Mouse (Mus musculus) cerebellum, postnatal 25 days (tissue): ENCODE results near the gene Gm43064.
"Not testable (repeated sequence)": the region's sequence is repeated elsewhere in the genome, so short reads cannot be mapped to it uniquely, and the experiment has no call there.

Source experiments
- DNase-seq, 2 experiments: peaks; one replicate each; pipeline ENCODE4 v3.0.0; 2021; ENCODE audit warnings: mixed read lengths in 2 of 2

The Gm43064 gene

DNA sequence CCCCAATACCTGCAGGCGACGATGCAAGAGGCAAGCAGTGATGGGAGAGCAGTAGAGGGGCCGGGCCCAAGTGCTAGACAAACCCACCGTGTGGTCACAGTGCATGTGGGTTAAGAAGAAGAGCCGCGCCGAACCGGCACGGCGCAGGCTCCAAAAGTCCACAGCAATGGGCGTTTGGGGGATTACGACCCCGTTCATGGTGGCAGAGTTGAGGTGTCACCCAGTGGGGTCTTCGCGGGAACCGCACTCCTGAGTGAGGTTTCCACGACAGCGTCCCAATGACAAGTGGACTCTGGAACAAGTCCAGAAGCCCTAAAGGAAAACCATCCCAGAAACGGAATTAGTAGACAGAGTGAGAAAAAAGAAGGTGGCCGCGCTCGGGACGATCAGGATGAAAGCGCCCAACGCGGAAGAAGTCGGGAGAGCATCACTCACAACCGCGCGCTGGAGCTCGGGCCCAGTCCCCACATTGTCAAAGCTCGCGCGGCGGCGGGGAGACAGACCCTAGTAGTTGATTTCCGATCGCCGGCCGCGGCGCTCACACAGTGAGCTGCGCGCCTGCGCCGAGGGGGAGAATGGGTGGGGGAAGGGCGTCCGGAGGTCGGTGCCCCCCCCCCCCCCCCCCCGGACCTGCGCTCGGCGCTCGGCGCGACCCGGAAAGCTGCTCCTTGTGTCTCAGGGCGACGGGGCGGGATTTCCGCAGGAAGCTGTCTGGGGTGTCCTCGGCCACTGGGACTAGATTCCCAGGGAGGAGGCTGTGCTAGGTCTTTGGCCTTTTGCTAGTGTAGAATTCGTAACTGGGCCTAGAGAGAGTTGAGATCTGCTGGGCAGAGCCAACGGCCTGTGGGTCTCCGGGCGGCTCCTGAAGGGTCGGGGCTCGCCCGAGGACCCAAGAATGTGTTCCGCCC is at the start of gene Gm43064, which contains the start of the genes Dclre1b and Ap4b1:
Gene Gm43064 (plus strand): TSS at position 683 of the 908 bp plus-strand sequence.
Gene Dclre1b (minus strand): TSS at position 554 of the 908 bp plus-strand sequence.
Gene Ap4b1 (plus strand): TSS at position 630 of the 908 bp plus-strand sequence.
- DNase-seq: peak; percentile 89 to 96

DNA sequence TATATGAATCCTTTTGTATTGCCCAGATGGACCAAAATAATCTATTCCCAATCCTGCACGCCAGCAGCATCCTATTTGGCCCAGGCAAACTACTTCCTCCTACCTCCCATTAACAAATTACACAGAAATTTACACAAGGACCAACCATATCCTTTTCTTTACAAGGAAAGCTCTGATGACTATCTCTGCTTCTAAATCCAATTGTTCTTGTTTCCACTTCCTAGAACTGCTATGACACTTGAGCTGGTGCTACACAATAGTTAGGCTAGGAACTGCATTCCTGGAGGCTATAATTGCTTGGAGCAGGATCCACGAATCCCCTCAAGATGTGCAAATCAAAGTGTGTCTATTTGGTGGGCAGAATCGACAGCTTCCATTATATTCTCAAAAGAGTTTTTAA is 42.6 kb upstream of the Gm43064 start:
- no peak for DNase-seq

DNA sequence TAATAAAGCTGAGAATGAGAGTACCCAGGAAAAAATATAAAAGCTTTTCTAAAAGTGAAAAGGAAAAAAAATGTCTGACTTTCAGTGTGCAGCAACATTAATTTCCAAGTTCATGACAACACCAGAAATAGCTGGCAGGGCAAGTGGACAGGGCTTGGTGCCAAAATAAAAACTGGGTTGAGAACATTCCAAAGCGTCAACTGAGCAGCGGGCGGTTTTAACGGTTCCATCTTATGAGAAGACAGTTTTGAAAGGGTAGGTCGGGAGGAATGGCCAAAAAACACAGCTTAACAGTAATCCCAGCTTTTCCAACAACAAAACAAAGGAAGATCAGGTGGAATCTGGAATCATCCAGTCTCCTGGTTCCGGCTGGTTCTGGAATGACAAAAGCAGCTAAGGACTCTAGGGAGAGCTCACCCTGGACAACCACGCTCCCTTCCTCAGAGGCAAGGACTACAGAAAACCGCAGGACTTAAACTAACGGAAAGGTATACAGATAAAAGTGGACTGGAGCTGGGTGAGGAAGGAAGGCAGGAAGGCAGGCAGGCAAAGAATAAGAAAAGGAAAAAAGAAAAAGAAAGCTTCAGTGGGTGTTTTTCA is 37.7 kb upstream of the Gm43064 start:
- peak; percentile 86 to 88 for DNase-seq

- no peak for DNase-seq
Observed at GRCm38 (mm10) chr3:103772846-103773245, 36.5 kb upstream of the Gm43064 start.

GRCm38 (mm10) chr3:103773508-103773907 is 35.9 kb upstream of the Gm43064 start:
- no peak for DNase-seq

DNA sequence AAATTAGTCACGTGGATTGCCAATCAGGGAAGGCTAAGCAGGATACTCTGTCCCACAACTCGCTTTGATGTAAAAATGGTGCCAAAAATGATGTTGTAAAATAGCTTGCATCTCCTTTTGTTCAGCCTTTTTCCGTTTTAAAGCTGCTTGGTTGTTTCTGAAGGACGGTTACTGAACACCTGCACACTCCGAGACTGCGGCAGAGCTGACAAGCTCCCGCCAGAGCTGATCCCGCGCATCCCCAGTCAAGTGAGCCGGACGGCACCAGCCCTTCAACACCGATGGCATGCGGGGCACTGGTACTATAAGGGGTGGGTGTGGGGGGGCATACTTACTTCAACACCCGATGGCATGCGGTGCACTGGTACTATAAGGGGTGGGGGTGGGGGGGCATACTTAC is 35.4 kb upstream of the Gm43064 start:
- DNase-seq: no peak

DNA sequence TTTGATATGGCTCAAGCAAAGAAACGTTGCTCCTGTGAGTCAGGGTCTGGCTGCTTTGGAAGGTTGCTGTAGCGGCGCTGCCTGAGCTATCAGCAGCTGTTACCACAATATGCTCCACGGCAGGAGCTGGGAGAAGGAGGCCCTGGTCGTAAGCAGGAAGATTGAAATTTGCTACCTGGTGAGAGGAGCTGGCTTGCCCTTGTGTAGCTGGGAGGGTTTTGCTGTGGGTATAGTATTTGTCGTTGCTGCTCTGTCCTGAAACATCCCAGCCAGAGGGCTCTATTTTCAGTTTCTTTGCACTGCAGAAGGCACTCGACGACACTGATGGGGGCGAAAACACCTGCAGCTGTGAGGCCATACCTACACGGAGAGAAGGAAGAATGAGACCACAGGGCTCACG is 31.4 kb upstream of the Gm43064 start:
- DNase-seq: peak; percentile 76 to 79

DNA sequence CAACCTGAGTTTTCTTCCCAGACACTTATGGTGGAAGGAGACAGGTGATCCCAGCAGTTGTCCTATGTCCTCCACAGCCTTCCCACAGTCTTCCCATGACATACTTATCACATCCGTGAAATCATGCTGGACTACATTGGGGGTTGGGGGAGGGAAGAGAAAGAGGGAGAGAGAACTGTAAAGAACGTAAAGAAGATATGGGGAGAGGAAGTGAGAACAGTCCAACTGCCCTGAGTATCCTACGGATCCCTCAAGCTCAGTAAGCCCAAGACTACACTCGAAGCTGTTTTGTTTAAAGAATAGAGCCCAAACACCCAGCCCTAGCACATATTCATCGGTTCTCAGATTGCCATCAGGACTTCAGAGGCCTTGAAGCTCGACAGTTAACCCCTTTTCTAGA is 30.7 kb upstream of the Gm43064 start:
- no peak for DNase-seq

DNA sequence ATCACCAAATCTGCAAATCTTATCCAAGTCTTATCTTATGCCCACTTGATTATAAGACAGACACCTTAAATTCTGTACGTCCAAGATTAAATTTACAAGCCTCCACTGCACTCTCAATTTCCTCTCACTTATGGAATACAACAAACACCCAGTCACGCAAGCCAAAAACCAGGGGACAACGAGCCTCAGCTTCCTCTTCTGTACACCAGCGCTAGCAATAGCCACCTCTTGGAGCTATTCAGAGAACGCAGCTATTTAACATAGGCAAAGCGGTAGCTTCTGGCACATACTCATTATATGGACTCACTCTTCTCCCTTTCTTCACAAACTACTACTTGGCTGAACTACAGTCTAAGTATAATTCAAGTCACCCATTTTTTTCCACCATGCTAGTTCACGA is 30.2 kb upstream of the Gm43064 start:
- DNase-seq: no peak

DNA sequence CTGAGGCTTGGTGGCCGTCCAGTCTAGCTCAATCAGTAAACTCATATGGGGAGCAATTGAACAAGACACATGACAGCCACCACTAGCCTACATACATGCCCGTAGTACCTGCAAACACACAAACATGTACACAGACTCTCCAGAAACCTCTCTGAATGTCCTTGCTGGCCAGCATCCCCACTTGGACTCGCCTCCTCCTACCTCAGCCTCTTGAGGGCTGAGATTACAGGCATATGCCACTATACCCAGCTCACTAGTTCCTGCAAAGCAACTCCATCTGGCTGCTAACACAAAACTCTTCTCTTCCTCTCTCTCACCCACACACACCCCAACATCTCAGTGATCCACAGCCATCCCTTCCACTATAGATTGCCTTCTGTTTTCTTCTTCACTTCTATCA is 29.1 kb upstream of the Gm43064 start:
- peak; percentile 49 to 53 for DNase-seq

DNA sequence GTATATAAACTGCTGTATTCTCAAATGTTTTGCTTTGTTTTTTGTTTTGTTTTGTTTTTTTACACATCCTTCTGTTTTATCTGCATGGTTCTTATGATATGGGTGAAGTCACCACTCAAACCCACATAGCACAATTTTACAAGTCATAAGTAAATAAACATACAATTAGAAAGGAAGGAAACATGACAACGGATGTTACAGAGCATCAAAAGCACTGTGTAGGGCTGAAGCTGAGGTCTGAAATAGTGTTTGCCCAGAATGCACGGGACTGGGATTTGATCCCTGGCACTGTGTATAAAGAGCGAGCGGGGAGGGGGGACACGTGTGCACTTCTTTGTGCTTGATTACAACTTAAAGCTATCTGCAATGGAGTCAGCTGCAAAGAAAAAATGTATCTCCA is 28.6 kb upstream of the Gm43064 start:
- no peak for DNase-seq

DNA sequence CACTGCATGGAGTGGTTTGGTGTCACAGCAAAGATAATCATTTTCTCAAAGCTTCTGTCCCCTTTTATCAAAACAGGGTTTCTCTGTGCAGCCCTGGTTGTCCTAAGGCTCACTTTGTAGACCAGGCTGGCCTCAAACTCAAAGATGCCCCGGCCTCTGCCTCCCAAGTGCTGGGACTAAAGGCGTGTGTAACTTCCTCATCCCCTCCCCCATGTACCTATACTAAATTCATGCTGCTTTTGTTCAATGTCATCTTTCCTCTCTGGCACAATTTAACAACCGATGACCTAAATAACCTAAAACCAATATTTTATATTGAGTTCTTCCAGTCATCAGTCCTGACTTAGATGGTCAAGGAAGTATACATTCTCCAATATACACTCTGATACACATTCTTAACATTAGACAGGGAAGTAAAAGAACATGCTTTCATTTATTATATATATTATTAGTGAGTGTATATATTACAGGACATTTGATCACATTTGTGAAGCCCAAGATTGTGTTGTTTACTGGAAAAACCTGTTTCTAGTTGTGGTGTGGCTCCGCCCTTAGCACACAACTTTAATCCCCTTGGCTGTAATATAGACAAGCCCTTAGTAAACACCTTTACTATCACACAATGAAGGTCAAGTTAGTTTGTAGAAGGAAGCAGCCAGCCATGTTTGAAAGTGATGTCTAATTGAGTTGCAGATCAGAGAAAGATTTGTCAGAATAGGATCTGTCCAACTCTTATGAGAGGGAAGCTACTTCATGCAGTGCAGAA is 26.3 kb upstream of the Gm43064 start:
- DNase-seq: no peak

DNA sequence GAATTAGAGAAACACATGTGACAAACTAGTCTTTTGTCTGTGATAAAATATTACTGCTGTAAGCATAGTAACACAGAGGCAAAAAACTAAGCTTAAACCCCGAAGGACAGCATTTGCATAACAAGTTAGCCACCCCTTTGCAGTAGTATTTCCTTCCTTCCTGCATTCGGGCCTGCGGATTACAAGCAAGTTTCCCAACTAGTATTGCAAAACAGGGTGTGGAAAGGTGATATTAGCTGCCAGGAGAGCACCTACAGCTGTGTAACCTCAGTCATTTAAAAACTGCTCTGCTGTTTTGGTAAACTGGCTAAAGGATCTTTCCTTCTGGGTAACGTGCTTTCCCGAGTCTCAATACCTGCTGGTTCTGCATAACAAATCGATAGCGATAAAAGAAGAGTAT is 22.1 kb upstream of the Gm43064 start:
- DNase-seq: no peak

GRCm38 (mm10) chr3:103789096-103789495 is 20.3 kb upstream of the Gm43064 start:
- DNase-seq: no peak

DNA sequence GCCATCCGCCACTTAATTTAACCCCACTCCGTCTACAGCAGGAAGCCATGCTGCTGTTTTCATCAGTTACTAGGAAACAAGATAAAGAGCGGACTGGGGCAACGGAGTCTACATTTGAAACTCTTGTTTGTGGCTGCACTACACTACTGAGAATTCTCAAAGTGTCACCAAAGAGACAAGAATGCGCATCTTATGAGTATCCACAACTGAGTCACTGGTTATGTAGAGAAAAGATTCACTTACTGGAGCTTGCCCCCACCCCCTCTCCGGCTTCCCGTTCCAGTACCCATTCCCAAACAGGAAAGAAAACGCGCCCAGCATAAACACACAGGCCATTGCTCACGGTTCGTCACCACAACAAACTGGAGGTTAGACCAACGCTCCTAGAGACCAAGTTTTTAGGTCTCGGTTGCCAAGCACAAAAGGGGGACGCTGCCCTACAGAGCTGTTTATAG is 19.5 kb upstream of the Gm43064 start:
- DNase-seq: peak; percentile 37 to 45

- DNase-seq: no peak
Observed at GRCm38 (mm10) chr3:103790346-103791145, 18.8 kb upstream of the Gm43064 start.

- peak; percentile 97 for DNase-seq
Observed at GRCm38 (mm10) chr3:103791230-103792110, 17.9 kb upstream of the Gm43064 start, which contains the start of gene Hipk1. TSS of gene Hipk1 (minus strand) at chr3:103791563.

DNA sequence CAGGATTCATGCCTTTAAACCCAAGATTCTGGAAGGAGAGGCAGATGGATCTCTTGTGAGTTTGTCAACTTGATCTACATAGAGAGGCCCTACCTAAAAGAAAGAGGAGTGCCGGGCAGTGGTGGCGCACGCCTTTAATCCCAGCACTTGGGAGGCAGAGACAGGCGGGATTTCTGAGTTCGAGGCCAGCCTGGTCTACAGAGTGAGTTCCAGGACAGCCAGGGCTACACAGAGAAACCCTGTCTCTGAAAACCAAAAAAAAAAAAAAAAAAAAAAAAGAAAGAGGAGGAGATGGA is 17.3 kb upstream of the Gm43064 start:
- DNase-seq: not testable (repeated sequence)

- DNase-seq: no peak
Observed at GRCm38 (mm10) chr3:103792566-103792965, 16.8 kb upstream of the Gm43064 start.

DNA sequence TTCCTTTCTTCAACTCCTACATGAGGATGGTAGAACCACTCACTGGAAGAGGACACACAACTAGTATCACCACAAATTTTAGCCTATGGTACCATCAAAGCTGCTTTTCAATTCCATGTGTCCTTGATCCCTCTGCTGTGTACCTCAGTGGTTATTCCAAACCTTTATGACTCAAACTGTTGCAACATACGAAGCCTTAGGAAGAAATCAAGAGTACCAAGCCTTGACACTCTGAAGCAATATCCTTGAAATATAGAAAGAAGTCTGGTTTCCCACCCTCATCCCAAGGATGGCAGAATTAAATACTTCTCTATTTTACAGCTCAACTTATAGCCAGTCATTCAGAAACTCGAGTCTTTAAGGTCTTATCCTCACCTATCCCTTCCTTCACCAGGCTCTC is 13.0 kb upstream of the Gm43064 start:
- DNase-seq: no peak

- DNase-seq: no peak
Observed at GRCm38 (mm10) chr3:103799507-103799906, 9.9 kb upstream of the Gm43064 start.
